Mouse (Mus musculus) limb, embryonic 12.5 days (tissue): ENCODE results near the gene Mtf1. TPM values are rescaled to one million over a fixed set of nuclear protein-coding genes. Genes with fewer than 3 reads are reported as not detected.

Experiments used
- ATAC-seq: fragments of 200-750 bp; cut with Nextera tagmentation; 2 replicates; pipeline ENCODE4 v1.8.0; 2017; ENCODE audit warnings: low read depth, moderate TSS enrichment; ENCODE audit not compliant: insufficient number of reproducible peaks, insufficient read depth, low FRiP score, low TSS enrichment
- H3K27ac ChIP-seq: fragments of 300-500 bp; sonication (generic); 2 replicates; pipeline ENCODE4 v1.5.1; 2016; ENCODE audit warnings: mild to moderate bottlenecking, moderate library complexity
- H3K27me3 ChIP-seq: fragments of 300-500 bp; sonication (generic); 2 replicates; pipeline ENCODE4 v1.6.1; 2016; ENCODE audit warnings: mild to moderate bottlenecking, moderate library complexity
- H3K36me3 ChIP-seq: fragments of 300-500 bp; sonication (generic); 2 replicates; pipeline ENCODE4 v1.6.1; 2016; ENCODE audit warnings: mild to moderate bottlenecking, moderate library complexity
- H3K4me1 ChIP-seq: fragments of 300-500 bp; sonication (generic); replicated peaks from 2 replicates; pipeline ENCODE4 v1.6.1; 2016
- H3K4me2 ChIP-seq: fragments of 300-500 bp; sonication (generic); 2 replicates; pipeline ENCODE4 v1.6.1; 2016; ENCODE audit warnings: mild to moderate bottlenecking, moderate library complexity
- H3K4me3 ChIP-seq: fragments of 300-500 bp; sonication (generic); replicated peaks from 2 replicates; pipeline ENCODE4 v1.5.1; 2016; ENCODE audit warnings: mild to moderate bottlenecking
- H3K9ac ChIP-seq: fragments of 300-500 bp; sonication (generic); replicated peaks from 2 replicates; pipeline ENCODE4 v1.6.1; 2016; ENCODE audit warnings: mild to moderate bottlenecking, moderate library complexity
- H3K9me3 ChIP-seq: fragments of 300-500 bp; sonication (generic); 2 replicates; pipeline ENCODE4 v1.6.1; 2016; ENCODE audit warnings: mild to moderate bottlenecking, moderate library complexity
- WGBS: fragments of 180-500 bp; shearing (Covaris S2); methylation state at CpG from one replicate; pipeline ENCODE4 v1.1.7; 2016; 5-methylcytosine and 5-hydroxymethylcytosine counted together
- polyA plus RNA-seq: library from polyadenylated mRNA; unstranded; fragments of >200 nt; fragmentation: Nextera tagmentation; extraction: Ambion mirVana; gene quantifications from 2 replicates; pipeline ENCODE4 v1.2.1, GENCODE M21; 2016

The Mtf1 gene
- 14.1 and 15.0 TPM in 2 replicates for polyA plus RNA-seq

DNA sequence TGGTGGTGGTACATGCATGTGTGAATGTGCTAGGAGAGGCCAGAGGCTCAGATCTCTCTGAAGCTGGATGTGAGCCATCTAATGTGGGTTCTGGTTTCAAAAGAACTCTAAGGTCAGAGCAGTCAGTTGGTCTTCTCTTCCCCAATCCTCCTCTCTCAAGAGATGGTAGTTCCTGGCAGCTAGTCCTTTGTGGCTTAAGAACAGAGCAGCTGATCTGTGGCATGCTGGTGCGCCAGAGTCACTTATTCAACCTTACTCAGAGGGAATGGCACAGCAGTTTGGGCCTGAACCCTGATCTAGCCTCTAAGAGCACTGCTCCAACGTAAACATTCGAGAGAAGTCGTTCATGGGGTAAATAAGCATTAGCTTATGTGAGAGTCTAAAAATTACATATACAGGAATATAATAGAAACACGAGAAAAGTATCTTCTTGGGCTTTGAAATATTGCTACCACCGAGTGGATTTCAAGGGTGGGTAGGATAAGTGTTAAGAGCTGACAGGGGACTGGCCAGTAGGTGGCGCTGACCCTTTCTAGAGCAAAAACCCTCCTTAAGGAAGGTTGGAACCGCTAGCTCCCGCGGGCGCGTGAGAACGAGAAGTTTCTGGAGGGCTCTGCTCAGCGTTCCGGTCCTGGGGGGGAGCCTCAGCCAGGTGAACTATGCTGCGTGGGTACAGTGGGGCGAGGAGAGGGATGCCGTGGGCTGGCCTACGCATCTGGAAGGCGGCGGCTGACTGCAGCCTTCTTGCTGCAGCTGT, at the start of gene Mtf1:
Mtf1 (plus strand) TSS at position 553 of the 757 bp plus-strand sequence.
- ATAC-seq, result peak; percentile 82
- Histone ChIP-seq H3K4me2 (peak within 1 kb of the TSS; percentile 76), H3K9me3 (no peaks in the 10 kb centered on the region), H3K4me3 (peak within 1 kb of the TSS; percentile 83), H3K27ac (peak within 1 kb of the TSS; percentile 97), H3K9ac (peak within 1 kb of the TSS; percentile 91), H3K4me1 (peaks cover 13% of the 10 kb centered on the region), H3K27me3 (no peaks in the 10 kb centered on the region), H3K36me3 (peaks cover 52% of the 10 kb centered on the region)
- WGBS, result 3% methylated on average over 21 of the region's 21 CpGs

DNA sequence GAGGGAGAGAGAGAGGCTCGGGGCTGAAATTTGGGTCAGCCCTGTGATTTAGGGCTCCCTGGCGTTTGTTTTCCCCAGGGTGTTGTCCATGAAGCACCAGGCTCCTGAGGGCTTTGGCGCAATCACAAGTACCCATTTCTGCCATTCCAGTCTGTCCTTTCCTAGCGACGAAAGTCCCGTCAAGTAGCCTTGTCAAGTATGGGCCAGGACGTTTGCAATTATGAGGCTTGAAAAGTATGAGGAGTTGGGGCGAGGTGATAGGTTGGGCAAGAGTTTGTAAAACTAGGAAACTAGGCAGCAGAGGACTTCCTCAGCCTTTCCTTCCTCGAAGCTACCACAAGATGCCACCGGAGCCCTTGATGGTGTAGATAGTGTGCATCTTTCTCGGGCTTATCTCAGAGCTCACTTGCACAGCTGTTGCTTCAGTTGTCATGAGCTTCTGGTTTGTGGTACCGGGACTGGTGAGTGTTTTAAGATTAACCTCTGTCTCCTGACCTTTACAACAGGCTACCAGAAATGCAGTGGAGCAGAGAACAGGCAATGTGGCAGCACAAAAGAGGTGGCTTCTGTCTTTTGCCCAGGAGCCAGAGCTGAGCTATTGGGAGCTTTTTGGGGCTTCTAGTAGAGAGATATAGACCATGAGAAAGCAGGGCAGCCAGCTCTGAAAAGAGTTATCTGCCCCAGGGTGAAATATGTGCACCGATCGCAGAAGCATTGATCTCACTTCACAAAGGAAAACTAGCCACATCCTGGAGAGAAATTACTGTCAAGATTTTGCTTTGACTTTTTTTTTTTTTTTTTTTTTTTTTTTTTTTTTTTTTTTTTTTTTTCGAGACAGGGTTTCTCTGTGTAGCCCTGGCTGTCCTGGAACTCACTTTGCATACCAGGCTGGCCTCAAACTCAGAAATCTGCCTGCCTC, 49.4 kb upstream of the Mtf1 start:
- no peak overlapping the region for H3K27ac ChIP-seq

GRCm38 (mm10) chr4:124755526-124755925, 46.4 kb upstream of the Mtf1 start:
- Histone ChIP-seq H3K9ac (no peak overlapping the region), H3K36me3 (no peaks in the 10 kb centered on the region; the same call in 1 of the 2 replicates), H3K4me1 (peaks cover 13% of the 10 kb centered on the region), H3K27me3 (no peaks in the 10 kb centered on the region), H3K4me3 (no peak overlapping the region), H3K27ac (no peak overlapping the region), H3K4me2 (no peak overlapping the region), H3K9me3 (no peaks in the 10 kb centered on the region)
- ATAC-seq, result no peak
- 80% methylated on average over 7 of the region's 7 CpGs for WGBS

More for the DNA sequence above, 49.4 kb upstream of the Mtf1 start:
- H3K4me3 ChIP-seq, result peak overlapping the region; percentile 77
- peak overlapping the region; percentile 80; the same call in 1 of the 2 replicates for H3K9ac ChIP-seq
- H3K27me3 ChIP-seq, result no peaks in the 10 kb centered on the region
- ATAC-seq, result no peak
- H3K4me2 ChIP-seq, result peak overlapping the region; percentile 97
- H3K36me3 ChIP-seq, result peaks cover 3% of the 10 kb centered on the region; the same call in 1 of the 2 replicates
- no peaks in the 10 kb centered on the region for H3K9me3 ChIP-seq
- H3K4me1 ChIP-seq, result peaks cover 15% of the 10 kb centered on the region
- WGBS, result 22% methylated on average over 15 of the region's 15 CpGs

- Histone ChIP-seq H3K4me1 (no peaks in the 10 kb centered on the region), H3K4me3 (no peak overlapping the region), H3K9me3 (no peaks in the 10 kb centered on the region), H3K27ac (no peak overlapping the region), H3K36me3 (no peaks in the 10 kb centered on the region; the same call in 1 of the 2 replicates), H3K9ac (no peak overlapping the region), H3K27me3 (no peaks in the 10 kb centered on the region), H3K4me2 (no peak overlapping the region)
- ATAC-seq, result no peak
- 84% methylated on average over 7 of the region's 7 CpGs for WGBS
Observed at GRCm38 (mm10) chr4:124759305-124759811, 42.5 kb upstream of the Mtf1 start.

GRCm38 (mm10) chr4:124761201-124761600, 40.7 kb upstream of the Mtf1 start:
- WGBS, result 57% methylated on average over 1 of the region's 1 CpGs
- Histone ChIP-seq H3K27me3 (no peaks in the 10 kb centered on the region), H3K4me2 (no peak overlapping the region), H3K36me3 (no peaks in the 10 kb centered on the region; the same call in 1 of the 2 replicates), H3K9ac (no peak overlapping the region), H3K9me3 (no peaks in the 10 kb centered on the region), H3K27ac (no peak overlapping the region), H3K4me3 (no peak overlapping the region), H3K4me1 (no peaks in the 10 kb centered on the region)
- no peak for ATAC-seq

DNA sequence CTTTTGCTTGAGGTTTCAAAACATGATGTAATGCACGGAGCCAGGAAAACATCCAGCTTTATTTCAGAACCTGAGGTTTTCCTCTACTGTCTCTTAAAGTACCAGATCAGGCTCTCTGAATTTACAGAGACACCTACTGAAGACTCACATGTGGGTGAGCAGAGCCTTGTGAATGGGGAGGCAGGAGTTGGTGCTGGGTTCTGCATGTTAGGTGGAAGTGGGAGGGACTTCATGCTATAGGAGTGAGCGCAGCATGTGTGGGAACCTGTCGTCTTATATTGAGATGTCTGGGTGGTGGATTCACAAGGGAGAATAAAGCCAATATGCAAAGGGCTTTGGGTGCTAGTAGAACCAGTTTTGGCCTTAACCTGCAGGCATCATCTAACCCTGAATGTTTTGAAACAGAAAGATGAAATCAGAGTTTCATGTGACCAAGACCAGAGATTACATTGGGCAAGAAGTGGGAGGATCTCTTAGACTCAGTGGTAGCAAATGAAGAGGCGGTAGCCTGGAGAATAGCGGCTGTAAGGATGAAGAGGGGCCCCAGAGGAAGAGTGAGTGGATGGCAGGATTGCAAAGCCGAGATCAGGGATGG, 38.9 kb upstream of the Mtf1 start:
- Histone ChIP-seq H3K27me3 (no peaks in the 10 kb centered on the region), H3K36me3 (no peaks in the 10 kb centered on the region; the same call in 1 of the 2 replicates), H3K4me1 (no peaks in the 10 kb centered on the region), H3K9ac (no peak overlapping the region), H3K27ac (no peak overlapping the region), H3K4me2 (no peak overlapping the region), H3K4me3 (no peak overlapping the region), H3K9me3 (no peaks in the 10 kb centered on the region)
- no peak for ATAC-seq
- WGBS, result 89% methylated on average over 6 of the region's 6 CpGs

GRCm38 (mm10) chr4:124765802-124766565, 35.9 kb upstream of the Mtf1 start:
- Histone ChIP-seq H3K9me3 (no peaks in the 10 kb centered on the region), H3K27ac (no peak overlapping the region), H3K4me3 (no peak overlapping the region), H3K4me1 (no peaks in the 10 kb centered on the region), H3K4me2 (no peak overlapping the region), H3K9ac (no peak overlapping the region), H3K27me3 (no peaks in the 10 kb centered on the region), H3K36me3 (no peaks in the 10 kb centered on the region)
- 93% methylated on average over 23 of the region's 23 CpGs for WGBS
- ATAC-seq, result no peak

GRCm38 (mm10) chr4:124766566-124766940, 35.4 kb upstream of the Mtf1 start:
- no peak overlapping the region for H3K4me2 ChIP-seq
- ATAC-seq, result no peak
- no peak overlapping the region for H3K9ac ChIP-seq
- no peak overlapping the region for H3K4me3 ChIP-seq
- WGBS, result 96% methylated on average over 2 of the region's 2 CpGs
- H3K4me1 ChIP-seq, result no peaks in the 10 kb centered on the region
- H3K27ac ChIP-seq, result 0 out of 2 replicates have a peak overlapping the region, but pooled peaks have one; percentile 7
- no peaks in the 10 kb centered on the region for H3K36me3 ChIP-seq
- H3K27me3 ChIP-seq, result no peaks in the 10 kb centered on the region
- no peaks in the 10 kb centered on the region for H3K9me3 ChIP-seq

GRCm38 (mm10) chr4:124768963-124769591, 32.8 kb upstream of the Mtf1 start:
- H3K27ac ChIP-seq, result no peak overlapping the region
- no peak for ATAC-seq
- H3K4me1 ChIP-seq, result no peaks in the 10 kb centered on the region
- H3K36me3 ChIP-seq, result no peaks in the 10 kb centered on the region
- no peaks in the 10 kb centered on the region for H3K9me3 ChIP-seq
- no peak overlapping the region for H3K4me3 ChIP-seq
- no peaks in the 10 kb centered on the region for H3K27me3 ChIP-seq
- H3K9ac ChIP-seq, result no peak overlapping the region
- H3K4me2 ChIP-seq, result no peak overlapping the region
- 87% methylated on average over 13 of the region's 13 CpGs for WGBS

GRCm38 (mm10) chr4:124770624-124771023, 31.3 kb upstream of the Mtf1 start:
- WGBS, result 76% methylated on average over 5 of the region's 5 CpGs
- H3K4me3 ChIP-seq, result no peak overlapping the region
- no peak overlapping the region for H3K27ac ChIP-seq
- no peak overlapping the region for H3K4me2 ChIP-seq
- H3K4me1 ChIP-seq, result no peaks in the 10 kb centered on the region
- no peaks in the 10 kb centered on the region for H3K27me3 ChIP-seq
- no peak for ATAC-seq
- H3K9me3 ChIP-seq, result no peaks in the 10 kb centered on the region
- no peaks in the 10 kb centered on the region for H3K36me3 ChIP-seq
- H3K9ac ChIP-seq, result no peak overlapping the region
